Mouse (Mus musculus): Measurements from ENCODE around the gene Snapin.

Gene Snapin

DNA sequence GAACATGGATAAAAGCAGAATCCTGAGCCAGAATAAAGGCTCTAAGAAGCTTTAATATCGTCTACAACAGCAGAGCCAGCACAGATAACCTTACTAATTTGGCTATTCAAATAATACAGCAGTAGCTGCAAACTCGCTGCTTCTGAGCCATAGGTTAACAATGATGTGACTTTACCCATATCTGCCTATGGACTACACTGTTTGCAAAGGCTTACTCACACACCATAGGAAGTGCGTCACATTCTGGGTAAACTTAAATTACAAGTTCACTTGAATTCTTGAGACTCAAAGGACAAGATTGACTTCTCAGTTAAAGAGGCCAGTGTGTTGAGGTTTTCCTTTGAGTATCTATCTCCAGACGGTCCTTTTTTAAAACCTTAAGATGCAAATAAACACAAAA, 12.6 kb upstream of the Snapin start:
- no peak for DNase-seq

DNA sequence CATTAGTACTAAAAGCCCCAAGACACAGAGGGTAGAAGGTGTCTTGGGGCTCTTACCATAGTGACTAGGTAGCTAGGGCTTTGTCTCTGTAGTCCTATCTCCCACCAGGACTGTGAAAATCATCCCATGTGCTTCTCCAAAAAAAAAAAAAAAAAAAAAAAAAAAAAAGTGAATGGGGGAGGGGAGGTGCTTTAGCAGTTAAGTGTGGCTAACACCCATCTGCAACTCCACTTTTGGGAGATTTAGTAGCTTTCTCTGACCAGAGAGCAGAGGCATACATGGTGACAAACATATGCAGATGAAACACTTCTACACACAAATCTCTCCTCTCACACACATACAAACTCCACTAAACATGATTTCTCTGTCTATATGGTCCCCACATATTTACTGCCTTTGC, 6.8 kb upstream of the Snapin start:
- DNase-seq = no peak

DNA sequence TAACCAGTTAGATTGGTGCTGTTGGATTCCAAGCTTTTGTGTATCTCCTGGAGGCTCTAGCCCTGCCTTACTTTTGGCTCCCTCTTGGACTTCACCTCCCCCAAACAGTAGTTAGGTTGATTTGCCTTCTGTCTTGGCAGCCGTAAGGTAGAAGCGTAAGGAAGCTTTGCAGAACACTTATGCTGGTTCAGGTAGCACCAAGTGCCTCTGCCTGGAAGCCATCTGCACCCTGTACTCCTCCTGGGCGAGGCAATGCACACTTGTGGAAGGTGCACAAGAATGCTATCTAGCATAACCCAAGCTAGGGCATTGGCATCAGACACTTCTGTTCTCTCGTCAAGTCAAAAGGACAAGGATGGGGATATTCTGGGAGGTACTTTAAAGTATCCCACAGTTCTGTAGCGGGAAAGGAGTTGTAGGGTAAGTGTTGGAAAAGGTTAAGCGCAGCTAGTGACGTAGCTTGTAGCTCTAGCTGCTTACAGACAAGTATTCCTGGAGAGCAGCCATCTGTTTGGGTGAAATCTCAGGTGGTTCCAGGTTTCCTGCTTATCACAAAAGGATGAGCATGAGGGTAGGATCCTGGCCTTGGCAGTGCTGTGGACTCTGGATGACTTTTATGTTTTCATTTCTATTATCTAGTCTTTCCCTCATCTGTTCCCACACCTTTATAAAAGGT, 5.2 kb upstream of the Snapin start:
- DNase-seq = peak; percentile 90

DNA sequence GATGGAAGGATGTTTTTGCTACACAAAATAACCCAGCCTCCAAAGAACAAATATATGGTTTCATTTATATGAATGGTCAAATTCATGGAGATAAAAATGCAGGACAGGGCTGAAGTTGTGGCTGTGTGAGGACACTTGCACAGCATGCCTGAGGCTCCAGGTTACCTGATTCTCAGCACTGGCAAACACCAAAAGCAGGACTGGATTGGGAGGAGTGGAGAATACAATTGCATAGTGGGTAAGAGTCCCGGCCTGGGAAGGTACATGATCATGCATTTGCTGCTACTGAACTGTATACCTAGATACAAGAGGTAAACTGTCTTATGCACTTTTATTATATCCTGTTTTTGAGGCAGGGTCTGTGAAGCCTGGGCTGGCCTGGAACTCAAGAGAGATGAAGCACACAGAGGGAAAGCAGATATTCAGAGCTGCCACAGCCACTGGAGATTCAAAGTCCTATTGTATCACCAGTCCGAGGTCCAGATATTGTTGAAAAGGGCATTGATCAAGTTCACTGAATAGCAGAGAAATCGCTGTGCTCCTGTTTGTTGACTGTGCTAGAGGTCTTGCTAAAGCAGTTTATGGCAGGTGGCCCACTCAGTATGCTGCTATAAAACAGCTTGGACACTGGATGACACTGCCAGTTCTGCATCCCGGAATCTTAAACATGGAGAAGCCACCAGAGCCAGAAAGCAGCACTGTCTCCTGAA, 3.2 kb upstream of the Snapin start:
- DNase-seq = no peak

DNA sequence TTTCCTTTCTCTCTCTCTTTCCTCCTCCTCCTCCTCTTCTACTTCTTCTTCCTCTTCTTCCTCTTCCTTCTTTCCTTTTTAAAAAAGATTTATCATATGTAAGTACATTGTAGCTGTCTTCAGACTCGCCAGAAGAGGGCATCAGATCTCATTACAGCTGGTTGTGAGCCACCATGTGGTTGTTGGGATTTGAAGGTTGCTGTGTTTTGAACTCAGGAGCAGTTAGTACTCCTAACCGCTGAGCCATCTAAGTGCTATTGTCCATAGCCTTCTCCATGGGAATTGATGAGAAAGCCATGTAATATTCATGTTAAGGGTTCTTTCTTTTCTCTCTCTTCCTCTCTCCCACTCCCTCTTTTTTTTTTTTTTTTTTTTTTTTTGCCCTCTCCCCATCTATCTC, 517 bp upstream of the Snapin start:
- DNase-seq = peak; percentile 91

DNA sequence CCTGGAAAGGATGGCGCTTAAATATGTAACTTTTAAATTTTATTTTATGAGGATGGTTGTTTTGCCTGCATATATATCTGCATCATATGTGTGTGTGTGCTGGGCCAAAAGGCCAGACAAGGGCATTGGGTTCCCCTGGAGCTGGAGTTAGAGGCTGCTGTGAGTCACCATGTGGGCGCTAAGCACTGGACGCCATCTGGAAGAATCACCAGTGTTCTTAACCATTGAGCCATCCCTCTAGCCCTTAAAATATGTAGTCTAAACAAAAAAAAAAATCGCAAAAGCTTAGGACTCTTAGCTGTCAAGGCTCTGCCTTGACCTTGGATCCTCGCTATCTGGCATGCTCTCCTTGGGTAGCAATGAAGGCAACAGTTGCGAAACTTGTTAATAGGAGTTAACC, 2.3 kb downstream of the Snapin start:
- peak; percentile 71 for DNase-seq

DNA sequence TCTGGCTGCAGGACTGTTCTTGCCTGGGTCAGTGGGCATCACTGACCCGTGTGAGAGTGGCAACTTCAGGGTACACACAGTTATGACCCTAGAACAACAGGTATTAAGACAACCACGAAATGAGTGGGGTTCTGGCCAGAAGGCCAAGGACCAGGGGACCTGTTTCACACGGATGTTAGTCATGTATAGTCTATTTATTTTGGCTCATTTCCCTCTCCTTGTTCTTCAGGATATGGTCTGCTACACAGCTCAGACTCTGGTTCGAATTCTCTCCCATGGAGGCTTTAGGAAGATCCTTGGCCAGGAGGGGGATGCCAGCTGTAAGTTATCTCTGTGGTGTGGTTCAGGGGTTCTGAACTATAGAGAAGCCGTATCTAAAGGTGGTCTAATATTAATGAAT, 3.8 kb downstream of the Snapin start:
- no peak for DNase-seq

DNA sequence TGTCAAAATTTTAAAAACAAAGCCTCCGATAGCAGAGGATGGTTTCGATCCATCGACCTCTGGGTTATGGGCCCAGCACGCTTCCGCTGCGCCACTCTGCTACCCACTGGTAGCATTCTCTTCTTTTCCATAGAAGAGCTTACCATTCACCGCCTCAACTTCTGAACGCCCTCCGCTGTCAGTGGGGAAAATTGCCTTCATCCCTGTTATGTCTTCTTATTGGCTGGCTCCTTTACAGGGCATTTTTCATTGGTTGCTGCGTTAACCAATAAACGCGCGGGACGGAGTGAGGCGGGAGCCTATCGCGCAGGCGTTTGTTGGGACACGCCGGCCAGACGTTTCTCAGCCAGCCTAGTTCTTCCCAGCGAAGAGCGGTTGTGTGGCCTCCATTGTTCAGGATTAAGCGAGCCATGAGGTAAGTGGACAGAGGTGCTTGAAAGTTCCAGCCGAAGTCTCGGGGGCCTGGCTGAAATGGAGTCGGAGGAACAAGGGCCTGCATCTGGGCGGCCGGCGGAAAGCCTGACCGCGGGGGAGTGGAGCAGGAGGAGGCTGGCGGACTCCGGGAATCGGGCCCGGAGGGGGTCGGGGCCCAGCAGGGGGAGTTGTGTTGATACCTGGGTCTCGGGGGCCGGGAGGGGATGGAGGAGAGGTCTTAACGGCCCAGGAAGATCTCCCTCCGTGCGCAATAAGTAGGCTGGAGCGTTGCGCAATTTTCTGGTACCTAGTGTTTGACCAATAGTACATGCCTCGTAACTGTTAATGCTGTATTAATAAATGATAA, 14.8 kb downstream of the Snapin start, which contains the start of gene Ilf2:
Gene Ilf2 (plus strand): TSS at position 296 of the 781 bp plus-strand sequence.
- peak; percentile 100 for DNase-seq

DNA sequence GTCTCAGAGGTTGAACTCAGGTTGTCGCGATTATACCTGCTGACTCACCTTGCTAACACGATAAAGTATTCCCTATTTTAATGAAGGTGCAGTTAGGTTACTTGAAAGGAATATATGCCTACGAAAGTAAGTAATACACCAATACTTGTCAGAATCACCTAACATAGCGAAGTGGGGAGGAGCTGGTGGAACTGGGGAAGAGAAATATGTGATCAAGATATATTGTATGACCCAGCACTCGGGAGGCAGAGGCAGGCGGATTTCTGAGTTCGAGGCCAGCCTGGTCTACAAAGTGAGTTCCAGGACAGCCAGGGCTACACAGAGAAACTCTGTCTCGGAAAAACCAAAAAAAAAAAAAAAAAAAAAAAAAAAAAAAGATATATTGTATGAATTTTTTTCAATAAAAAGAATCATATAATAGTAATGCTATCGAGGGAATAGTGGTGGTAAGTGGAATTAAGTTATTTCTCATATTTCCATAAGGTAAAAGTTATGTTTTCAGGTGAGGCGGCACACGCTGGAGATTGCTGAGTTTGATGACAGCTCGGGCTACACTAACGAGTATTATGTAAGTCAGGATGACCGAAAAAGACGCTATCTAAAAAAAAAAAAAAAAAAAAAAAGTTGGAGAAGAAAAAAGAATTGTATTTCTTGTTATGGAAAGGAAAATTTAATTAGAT, 15.5 kb downstream of the Snapin start:
- DNase-seq = no peak

DNA sequence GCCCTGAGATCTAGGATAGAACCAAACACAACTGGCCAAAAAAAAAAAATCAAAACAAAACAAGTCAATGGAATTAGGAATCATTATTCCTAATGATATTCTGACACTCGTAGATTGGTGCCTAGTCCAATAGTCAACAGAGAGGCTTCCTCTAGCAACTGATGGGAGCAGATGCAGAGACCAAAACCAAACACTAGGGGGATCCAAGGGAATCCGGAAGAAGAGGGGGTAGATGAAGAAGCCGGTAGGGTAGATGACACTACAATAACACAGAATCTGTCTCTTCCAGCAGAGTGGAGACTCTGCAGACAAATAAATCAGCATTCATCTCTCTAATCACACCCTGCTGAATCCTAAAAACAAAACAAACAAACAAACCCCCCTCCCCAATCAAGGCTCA, 18.6 kb downstream of the Snapin start:
- peak; percentile 96 for DNase-seq

DNA sequence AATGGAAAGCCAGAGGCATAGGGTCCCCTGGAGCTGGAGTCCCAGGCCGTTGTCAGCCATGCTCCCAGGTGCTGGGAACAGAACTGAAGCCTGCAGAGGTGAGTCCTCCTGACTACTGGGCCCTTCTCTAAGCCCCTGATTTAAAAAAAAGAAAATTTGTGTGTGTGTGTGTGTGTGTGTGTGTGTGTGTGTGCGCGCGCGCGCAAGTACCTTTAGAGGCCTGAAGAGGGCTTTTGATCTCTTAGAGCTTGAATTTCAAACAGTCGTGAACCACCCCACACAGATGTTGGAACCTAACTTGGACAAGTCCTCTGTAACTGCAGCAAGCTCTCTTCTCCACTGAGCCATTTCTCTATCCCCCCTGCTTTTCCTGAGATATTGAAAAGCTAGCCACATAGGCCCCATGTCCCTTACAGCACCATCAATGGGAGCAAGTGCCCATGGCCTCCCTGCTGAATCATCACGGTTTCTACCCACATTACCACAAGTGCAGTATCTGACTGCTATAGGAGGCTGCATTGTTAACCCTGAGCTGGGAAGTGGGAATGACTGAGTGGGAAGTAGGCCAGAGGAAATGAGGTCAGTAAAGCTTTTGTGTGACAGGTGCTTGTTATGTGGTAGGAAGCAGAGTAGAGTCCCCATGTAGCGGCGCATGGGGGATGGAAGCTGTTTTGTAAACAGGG, 23.1 kb downstream of the Snapin start:
- no peak for DNase-seq

DNA sequence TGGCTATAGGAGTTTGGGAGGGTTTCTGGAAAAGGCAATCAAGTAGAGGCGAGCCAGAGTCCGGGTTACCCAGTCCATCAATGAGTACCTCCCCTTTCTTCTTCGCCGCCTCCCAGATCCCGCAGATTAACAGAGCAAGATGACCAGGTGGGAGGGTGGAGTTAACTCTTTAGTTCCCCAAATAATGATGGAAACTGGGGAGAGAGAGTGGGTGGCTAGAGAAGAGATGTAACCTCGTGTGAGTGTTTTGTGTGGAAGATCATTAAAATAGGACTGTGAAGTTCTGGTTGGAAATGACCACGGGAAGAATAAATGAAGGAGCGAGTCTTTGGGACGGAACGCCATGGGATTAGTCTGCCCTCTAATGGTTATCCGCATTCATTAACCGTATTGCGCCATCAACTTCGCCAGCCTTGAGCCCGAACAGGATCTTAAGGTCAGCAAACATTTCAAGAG, 24.5 kb downstream of the Snapin start:
- DNase-seq = peak; percentile 97

DNA sequence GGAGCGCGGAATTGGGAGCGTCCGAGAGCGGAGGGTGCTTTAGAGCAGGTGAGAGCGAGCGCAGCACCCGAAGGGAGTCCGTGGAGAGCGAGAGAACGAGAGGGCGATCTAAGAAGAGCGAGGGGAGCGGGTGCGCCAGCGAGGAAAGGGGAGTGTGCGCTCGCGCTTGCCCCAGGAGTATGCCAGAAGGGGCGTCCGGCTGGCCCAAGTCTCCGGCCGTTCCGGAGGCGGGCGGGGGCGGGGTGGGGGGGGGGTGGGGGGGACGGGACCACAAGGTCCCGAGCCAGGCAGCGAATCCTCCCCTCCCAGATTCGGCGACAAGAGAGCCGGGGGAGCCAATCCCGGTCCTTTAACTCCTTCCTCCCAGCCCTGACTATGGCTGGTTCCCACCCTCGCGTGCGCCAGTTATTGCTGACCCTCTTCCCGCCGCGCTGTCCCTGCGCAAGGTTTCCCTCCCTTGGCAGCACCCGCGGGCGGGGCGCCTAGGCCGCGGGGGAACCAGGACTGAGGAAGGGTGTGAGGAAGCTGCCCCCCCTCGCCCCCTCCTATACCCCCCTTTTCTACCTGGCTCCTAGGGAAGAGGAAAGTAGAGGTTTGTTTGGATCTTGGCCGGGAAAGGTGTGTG, 25.0 kb downstream of the Snapin start, which contains the start of gene Npr1:
Gene Npr1 (minus strand): TSS at position 181 of the 625 bp plus-strand sequence.
- DNase-seq = peak; percentile 98

DNA sequence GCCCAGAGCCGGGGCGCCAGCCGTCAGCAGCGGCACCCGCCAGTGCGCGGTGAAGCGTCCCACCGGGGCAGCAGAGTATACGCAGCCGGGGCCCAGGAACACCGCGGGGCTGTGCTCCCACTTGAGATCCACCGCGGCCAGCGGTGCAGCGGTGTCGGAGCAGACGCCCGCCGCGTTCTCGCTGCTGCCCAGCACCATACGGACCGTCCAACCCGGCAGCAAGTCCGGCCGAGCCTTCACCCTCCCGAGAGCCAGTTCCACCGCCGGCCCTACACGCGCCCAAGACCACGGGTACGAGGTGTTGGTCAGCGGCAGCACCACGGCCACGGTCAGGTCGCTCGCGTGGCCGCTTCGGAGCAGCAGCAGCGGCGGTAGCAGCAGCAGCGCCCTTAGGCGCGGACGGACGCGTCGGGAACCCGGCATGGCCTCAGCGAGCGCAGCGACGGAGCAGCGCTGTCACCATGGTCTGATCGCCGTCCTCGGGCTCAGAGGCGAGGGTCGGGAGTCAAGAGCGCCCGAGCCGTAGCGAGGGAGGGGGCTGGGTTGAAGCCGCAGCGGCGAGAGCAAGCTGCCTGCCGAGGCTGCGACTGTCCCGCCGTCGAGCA, 25.6 kb downstream of the Snapin start:
- DNase-seq = no peak

DNA sequence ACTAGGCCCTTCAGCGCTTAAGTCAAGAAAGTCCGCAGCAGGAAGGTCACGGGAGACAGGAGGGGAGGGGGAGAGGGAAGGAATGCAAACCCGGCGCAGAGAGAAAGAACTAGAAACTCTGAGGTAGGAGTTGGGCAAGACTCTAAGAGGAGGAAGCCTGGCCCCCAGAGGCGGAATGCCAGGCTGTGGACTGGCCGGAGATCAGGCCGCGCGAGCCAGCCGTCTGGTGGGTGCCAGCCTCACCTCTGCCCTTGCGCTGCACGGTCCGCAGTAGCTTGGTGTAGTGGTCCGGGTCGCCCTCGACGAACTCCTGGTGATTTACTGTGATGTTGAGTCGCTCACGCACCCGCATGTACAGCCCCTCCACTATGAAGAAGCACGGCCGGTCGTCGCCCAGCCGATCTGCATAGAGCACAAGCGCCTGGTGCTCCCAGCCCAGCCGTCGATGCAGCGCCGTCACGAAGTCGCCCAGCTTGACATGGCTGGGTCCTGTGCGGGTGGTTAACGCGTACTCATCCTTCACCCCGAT, 26.2 kb downstream of the Snapin start:
- peak; percentile 95 for DNase-seq

DNA sequence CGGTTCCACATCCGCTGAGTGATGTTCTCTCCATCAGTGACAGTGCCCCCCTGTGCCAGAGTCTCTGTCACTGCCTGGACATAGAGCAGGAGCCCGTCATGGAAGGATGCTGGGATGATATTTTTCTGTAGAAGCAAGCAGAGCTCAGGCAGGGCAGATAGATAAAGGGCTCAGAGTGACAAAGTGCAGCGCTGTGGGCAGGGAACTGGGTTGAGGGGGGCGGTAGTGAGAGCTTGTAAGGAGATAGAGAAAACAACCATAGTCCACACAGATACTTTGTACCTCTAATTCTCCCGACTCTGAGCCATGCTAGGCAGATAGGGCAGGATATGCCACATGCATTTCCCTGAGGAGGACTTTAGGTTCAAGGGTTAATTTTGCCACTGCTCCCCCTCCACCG, 28.3 kb downstream of the Snapin start:
- DNase-seq = no peak

DNA sequence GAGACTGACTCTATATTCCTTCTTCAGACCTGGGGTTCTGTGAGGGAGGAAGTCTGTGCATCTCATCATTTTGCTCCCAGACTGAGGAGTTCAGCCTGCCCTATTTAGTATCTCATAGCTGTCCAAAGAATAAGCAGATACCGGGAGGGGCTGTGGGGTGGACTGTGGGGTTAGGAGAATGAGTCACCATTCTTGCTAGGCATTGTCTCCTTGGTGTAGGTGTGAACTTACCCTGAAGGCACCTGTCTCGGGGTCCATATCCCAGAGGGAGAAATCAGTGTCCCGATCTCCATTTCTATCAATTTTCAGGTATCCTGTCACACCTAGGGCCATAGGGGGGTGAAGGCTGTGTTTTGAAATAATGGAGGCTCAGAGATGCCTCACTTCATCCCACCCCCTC, 28.9 kb downstream of the Snapin start:
- DNase-seq = peak; percentile 87

DNA sequence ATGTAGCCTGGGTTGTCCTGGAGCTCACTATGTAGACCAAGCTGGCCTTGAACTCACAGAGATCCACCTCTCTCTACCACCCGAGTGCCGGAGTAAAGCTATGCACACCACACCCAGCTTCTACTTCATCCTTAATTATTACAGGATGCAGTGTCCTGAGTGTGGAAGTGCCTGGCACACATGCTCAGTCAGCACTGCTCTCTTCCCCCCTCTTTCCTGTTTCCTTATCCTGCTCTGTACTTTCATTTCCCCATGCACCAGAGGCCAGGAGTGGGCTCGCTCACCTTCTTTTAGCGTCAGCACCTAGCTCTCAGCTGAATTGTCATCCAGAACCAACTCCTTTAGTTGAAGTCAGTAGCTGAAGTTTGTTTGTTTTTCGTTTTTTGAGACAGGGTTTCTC, 30.5 kb downstream of the Snapin start:
- peak; percentile 94 for DNase-seq

DNA sequence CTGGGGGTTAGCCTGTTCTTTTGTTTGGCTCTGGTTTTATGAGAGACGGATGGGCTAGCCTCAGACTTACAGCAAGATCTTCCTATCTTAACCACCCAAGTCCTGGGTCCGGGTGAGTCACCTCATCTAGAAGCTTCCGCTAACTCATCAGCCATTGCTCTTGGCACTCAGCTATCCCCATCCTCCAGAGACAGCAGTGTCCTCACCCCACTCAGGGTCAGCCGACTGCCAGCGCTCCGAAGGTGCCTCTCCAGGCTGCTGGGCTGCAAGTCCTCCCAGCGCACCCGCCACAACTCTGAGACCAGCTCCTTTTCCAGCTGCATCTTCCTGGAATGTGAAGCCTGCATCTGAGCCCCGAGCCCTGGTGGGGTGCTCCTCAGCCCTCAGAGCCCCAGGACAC, 31.1 kb downstream of the Snapin start:
- peak; percentile 89 for DNase-seq

DNA sequence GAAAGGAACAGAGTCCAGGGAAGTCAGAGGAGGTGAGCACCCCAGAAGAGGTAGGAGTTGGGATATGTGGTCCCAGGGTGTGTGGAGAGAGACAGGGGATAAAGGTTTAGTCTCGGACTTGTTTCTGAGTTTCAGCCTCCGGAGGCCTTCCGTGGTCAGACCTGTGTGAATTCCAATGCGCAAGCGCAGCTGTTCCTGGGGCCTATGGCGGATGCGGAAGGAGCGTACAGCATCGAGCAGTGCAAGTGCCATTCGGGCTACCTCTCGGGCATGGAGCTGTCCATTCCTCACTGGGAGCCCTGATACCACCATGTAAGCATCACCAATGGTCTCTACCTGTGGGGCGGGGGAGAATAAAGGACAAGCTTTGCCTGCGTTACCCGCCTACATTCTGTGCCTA, 35.9 kb downstream of the Snapin start:
- no peak for DNase-seq

DNA sequence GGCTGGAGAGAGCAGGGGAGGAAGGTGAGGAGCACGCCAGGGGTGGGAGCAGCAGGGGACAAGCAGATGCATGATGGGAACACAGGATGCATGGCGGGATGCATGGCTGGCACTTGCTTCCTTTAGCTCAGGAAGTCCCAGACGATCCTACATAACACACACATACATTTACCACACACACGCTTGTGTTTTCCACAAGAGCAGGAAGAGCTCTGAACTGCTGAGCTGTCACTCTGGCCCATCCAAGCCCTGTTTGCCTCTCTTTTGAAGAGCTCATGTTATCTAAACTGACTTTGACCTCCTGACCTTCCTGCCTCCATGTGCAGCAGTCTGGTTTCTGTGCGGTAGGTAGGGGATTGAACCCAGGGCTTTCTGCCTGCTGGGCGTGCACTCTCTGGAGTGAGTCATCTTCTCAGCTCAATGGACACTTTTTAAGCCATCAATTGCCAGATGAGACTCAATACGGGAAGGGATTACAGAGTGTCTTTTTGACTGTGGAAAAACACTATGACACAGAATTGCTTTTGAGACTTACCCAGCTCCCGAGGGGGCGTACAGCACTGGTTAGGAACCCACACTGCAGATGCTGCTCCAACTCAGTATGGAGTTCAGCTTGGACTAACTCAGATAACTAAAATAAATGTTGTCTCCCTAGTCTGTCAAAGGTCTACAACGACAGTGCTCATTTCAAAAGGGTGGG, 39.3 kb downstream of the Snapin start:
- no peak for DNase-seq

Measured in heart, adult 11 months (tissue).